Comparison of ENCODE assay signal across 1 mouse cellular context in genomic region chr17:7222198-7222597, GRCm38 (mm10).
TF ChIP-seq lines count a peak whose summit lies in the region.

No protein-coding gene starts in this region.

TF ChIP-seq in MEL, 35 proteins besides CTCF, POLR2A, EP300 and RAD21 (continued from another document):
- peak; percentile 28; the same call in 1 of the 2 replicates for TF ChIP-seq GATA1 (IDR thresholded peaks at IDR 0.05; ENCODE audit: low read depth, low read length)
- TF ChIP-seq CHD1 (IDR thresholded peaks at IDR 0.05; ENCODE audit: low read depth, low read length) = no peak
- no peak for TF ChIP-seq ZNF384 (IDR thresholded peaks at IDR 0.05; ENCODE audit: low read depth, low read length)
- no peak for TF ChIP-seq SMC3 (IDR thresholded peaks at IDR 0.05; ENCODE audit: low read depth, low read length)
- no peak for TF ChIP-seq UBTF (IDR thresholded peaks at IDR 0.05; ENCODE audit: borderline replicate concordance, insufficient read depth, low read depth, low read length)
- no peak for TF ChIP-seq MYC (IDR thresholded peaks at IDR 0.05; ENCODE audit: low read depth, low read length)
- no peak for TF ChIP-seq ZMIZ1 (IDR thresholded peaks at IDR 0.05; ENCODE audit: low read depth, low read length)
- TF ChIP-seq ZKSCAN1 (IDR thresholded peaks at IDR 0.05; ENCODE audit: low read depth, low read length) = no peak
- no peak for TF ChIP-seq HCFC1 (IDR thresholded peaks at IDR 0.05; ENCODE audit: low read depth, low read length)
- no peak for TF ChIP-seq POLR2AphosphoS5 (IDR thresholded peaks at IDR 0.05; ENCODE audit: borderline replicate concordance, low read depth, low read length)
- no peak for TF ChIP-seq SIN3A (IDR thresholded peaks at IDR 0.05; ENCODE audit: low read length)
- TF ChIP-seq E2F4 (IDR thresholded peaks at IDR 0.05; ENCODE audit: borderline replicate concordance, low read depth, low read length) = no peak
- peak; percentile 45; the same call in 1 of the 2 replicates for TF ChIP-seq BHLHE40 (IDR thresholded peaks at IDR 0.05; ENCODE audit: borderline replicate concordance, low read depth, low read length)
- TF ChIP-seq TAL1 (IDR thresholded peaks at IDR 0.05; ENCODE audit: low read length) = peak; percentile 48; the same call in 1 of the 2 replicates
- no peak for TF ChIP-seq TBP (IDR thresholded peaks at IDR 0.05; ENCODE audit: low read depth, low read length)
- TF ChIP-seq MAFK (IDR thresholded peaks at IDR 0.05; ENCODE audit: borderline replicate concordance, low read depth, low read length) = no peak
